Mouse (Mus musculus): ENCODE data around the gene Gpr176. TPM values are rescaled to one million over a fixed set of nuclear protein-coding genes. Genes with fewer than 3 reads are reported as not detected.

Gpr176 gene
- polyA plus RNA-seq, 1 experiment from 2014 or later = 3.6 TPM

DNA sequence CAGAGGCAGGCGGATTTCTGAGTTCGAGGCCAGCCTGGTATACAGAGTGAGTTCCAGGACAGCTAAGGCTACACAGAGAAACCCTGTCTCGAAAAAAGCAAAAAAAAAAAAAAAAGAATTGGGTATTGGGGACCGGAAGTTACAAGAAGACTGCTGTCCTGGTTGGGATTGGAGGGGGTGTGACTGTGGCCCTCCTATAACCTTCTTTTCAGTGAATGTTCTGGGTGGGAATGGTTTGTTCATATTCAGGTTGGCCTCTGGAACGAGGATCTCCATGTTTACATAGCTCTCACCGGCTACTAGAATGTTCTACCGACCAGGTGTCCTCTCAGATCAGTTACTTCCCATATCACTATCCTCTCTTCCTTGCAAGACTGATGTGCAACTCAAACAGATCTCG, 116.1 kb downstream of the Gpr176 start:
- Histone ChIP-seq H3K36me3 (no peaks in the 10 kb centered on the region), H3K9ac (no peak overlapping the region), H3K4me1 (replicated peaks) (peaks cover 6% of the 10 kb centered on the region), H3K27ac (replicated peaks) (no peak overlapping the region), H3K9me3 (0 out of 2 replicates have a peak, but pooled peaks cover 3% of the 10 kb centered on the region), H3K4me2 (peak overlapping the region; percentile 65), H3K27me3 (no peaks in the 10 kb centered on the region), H3K4me3 (peak overlapping the region; percentile 44)
- ATAC-seq (ENCODE audit: low read depth) = no peak
- 73% methylated on average over 8 of the region's 8 CpGs for WGBS

- under 1% methylated on average over 25 of the region's 25 CpGs for whole genome bisulfite sequencing
- H3K27me3 ChIP-seq = no peaks in the 10 kb centered on the region
- no peaks in the 10 kb centered on the region for H3K36me3 ChIP-seq
- H3K4me1 ChIP-seq (replicated peaks) = peaks cover 6% of the 10 kb centered on the region
- H3K4me3 ChIP-seq = peak within 1 kb of the TSS; percentile 44
- peak; percentile 87 for ATAC-seq (ENCODE audit: low read depth)
- H3K9me3 ChIP-seq = 0 out of 2 replicates have a peak, but pooled peaks cover 3% of the 10 kb centered on the region
- no peak within 1 kb of the TSS for H3K27ac ChIP-seq (replicated peaks)
- H3K9ac ChIP-seq = peak within 1 kb of the TSS; percentile 62
- peak within 1 kb of the TSS; percentile 65 for H3K4me2 ChIP-seq
Observed at GRCm38 (mm10) chr2:118256621-118257053, 116.6 kb downstream of the Gpr176 start, which contains the start of gene Fsip1. Gene Fsip1, minus strand, starts transcription at chr2:118256966.

DNA sequence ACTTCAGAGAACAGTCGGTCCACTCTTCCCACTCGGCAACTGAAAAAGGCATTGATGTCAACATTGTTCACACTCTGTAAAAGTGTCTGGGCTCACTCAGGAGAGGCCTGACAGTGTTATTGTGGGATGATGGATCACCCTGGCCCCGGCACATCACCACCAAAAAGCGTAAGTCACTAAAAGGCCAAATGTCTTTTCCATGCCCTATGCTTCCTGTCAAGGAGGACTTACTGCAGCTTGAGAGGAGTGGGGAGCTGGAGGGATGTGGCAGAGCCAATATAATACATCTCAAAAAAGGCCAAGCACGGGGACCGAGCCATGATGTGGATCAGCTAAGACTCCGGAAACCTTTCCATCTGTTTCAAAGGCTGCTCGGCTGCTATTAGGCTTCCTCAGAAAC, 118.7 kb downstream of the Gpr176 start:
- Histone ChIP-seq H3K27me3 (no peaks in the 10 kb centered on the region), H3K36me3 (no peaks in the 10 kb centered on the region), H3K9ac (no peak overlapping the region), H3K4me1 (replicated peaks) (peaks cover 6% of the 10 kb centered on the region), H3K4me2 (no peak overlapping the region), H3K9me3 (0 out of 2 replicates have a peak, but pooled peaks cover 3% of the 10 kb centered on the region), H3K27ac (replicated peaks) (no peak overlapping the region), H3K4me3 (no peak overlapping the region)
- 27% methylated on average over 8 of the region's 8 CpGs for WGBS
- peak; percentile 36; the same call in 1 of the 2 replicates for ATAC-seq (ENCODE audit: low read depth)

GRCm38 (mm10) chr2:118248966-118249365, 124.3 kb downstream of the Gpr176 start:
- Histone ChIP-seq H3K9ac (no peak overlapping the region), H3K27ac (replicated peaks) (no peak overlapping the region), H3K36me3 (no peaks in the 10 kb centered on the region), H3K4me1 (replicated peaks) (no peaks in the 10 kb centered on the region), H3K9me3 (no peaks in the 10 kb centered on the region), H3K27me3 (no peaks in the 10 kb centered on the region), H3K4me2 (no peak overlapping the region), H3K4me3 (no peak overlapping the region)
- no peak for ATAC-seq (ENCODE audit: low read depth)
- WGBS = 81% methylated on average over 12 of the region's 12 CpGs

DNA sequence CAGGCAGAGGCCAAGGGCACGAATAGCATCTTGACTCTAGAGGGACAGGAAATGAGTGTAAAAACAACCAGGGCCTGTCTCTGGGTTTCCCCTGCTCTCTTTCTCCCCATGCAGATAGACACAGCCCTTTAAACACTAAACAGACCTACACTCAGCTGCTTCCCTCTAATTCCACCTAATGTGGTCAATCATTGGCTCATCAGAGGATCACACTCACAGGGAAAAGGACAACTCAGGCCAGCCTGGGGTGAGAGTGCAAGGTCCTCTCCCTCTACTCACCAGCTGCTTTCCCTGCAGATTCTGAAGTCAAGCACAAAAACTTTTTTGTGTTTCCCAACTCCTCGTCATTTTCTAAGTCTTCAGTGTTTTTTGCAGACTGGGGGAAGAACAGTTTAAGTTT, 125.2 kb downstream of the Gpr176 start:
- H3K27me3 ChIP-seq = no peaks in the 10 kb centered on the region
- H3K4me3 ChIP-seq = no peak overlapping the region
- no peak overlapping the region for H3K4me2 ChIP-seq
- H3K4me1 ChIP-seq (replicated peaks) = no peaks in the 10 kb centered on the region
- WGBS = 63% methylated on average over 2 of the region's 2 CpGs
- H3K27ac ChIP-seq (replicated peaks) = no peak overlapping the region
- no peaks in the 10 kb centered on the region for H3K9me3 ChIP-seq
- H3K36me3 ChIP-seq = no peaks in the 10 kb centered on the region
- ATAC-seq (ENCODE audit: low read depth) = no peak
- no peak overlapping the region for H3K9ac ChIP-seq

DNA sequence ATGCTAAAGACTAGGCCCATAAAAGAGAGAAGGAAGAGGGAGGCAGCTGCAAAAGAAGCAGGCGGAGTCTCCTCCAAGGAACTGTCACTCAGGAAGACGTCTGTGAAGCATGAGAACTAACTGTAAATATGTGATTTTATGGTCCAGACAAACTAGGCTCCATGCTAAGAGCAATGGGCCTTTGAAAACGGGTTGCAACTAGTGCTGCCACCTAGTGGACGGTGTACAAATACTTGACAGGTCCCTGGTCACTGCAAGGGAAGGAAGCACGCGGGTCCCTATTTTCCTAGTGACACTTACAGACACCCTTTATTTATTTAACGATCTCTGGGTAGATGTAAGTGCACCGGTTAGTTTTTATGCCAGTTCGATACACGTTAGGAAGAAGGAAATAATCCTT, 127.3 kb downstream of the Gpr176 start:
- H3K36me3 ChIP-seq = no peaks in the 10 kb centered on the region
- H3K27ac ChIP-seq (replicated peaks) = no peak overlapping the region
- ATAC-seq (ENCODE audit: low read depth) = peak; percentile 69
- no peak overlapping the region for H3K9ac ChIP-seq
- no peak overlapping the region for H3K4me2 ChIP-seq
- WGBS = 18% methylated on average over 10 of the region's 10 CpGs
- H3K4me1 ChIP-seq (replicated peaks) = no peaks in the 10 kb centered on the region
- H3K27me3 ChIP-seq = no peaks in the 10 kb centered on the region
- H3K9me3 ChIP-seq = no peaks in the 10 kb centered on the region
- no peak overlapping the region for H3K4me3 ChIP-seq

DNA sequence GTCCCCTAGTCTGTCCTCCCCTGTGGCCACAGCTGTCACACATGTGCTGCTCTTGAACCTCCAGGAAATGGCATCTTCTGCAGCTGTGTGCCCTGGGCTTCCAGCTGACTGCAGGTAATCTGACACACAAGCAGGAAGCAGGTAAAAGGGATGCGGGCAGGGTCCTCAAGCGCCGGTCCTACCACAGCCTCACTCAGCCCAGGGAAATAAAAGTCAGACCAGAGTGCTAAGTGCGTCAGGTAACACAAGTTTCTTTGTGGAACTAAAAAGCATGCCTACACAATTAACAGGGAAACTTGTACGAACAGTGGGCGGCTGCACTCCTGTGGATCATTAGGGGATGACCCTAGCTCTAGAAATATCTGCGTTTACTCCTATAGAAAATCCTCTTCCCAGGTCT, 137.0 kb downstream of the Gpr176 start:
- no peak for ATAC-seq (ENCODE audit: low read depth)
- Histone ChIP-seq H3K9me3 (no peaks in the 10 kb centered on the region), H3K36me3 (no peaks in the 10 kb centered on the region), H3K27me3 (no peaks in the 10 kb centered on the region), H3K4me3 (no peak overlapping the region), H3K9ac (no peak overlapping the region), H3K4me2 (no peak overlapping the region), H3K27ac (replicated peaks) (no peak overlapping the region), H3K4me1 (replicated peaks) (no peaks in the 10 kb centered on the region)
- WGBS = 89% methylated on average over 7 of the region's 7 CpGs

- Histone ChIP-seq H3K4me3 (no peak overlapping the region), H3K27me3 (no peaks in the 10 kb centered on the region), H3K4me1 (replicated peaks) (no peaks in the 10 kb centered on the region), H3K9ac (no peak overlapping the region), H3K27ac (replicated peaks) (no peak overlapping the region), H3K9me3 (no peaks in the 10 kb centered on the region), H3K4me2 (no peak overlapping the region), H3K36me3 (no peaks in the 10 kb centered on the region)
- 83% methylated on average over 3 of the region's 3 CpGs for WGBS
- ATAC-seq (ENCODE audit: low read depth) = no peak
Observed at GRCm38 (mm10) chr2:118235614-118236013, 137.6 kb downstream of the Gpr176 start.

DNA sequence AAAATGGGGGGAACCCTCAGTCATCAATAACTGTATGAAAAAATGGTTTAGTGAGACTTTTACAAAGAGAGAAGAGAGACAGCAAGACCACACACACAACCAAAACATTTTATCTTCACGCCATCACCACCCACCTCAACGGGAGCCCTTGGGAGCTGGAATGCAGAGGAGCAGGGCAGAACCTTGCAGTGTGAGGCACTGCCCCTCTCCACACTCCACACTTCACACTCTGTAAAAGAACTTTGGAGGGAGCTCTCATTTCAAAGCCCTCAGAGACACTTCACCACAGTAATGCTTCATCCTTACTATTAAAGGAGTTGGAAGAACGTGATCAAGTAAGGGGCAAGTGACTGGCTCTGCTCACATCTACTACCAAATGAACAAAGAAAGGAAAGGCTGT, 142.7 kb downstream of the Gpr176 start:
- Histone ChIP-seq H3K27me3 (no peaks in the 10 kb centered on the region), H3K27ac (replicated peaks) (no peak overlapping the region), H3K4me2 (no peak overlapping the region), H3K4me1 (replicated peaks) (no peaks in the 10 kb centered on the region), H3K4me3 (no peak overlapping the region), H3K9me3 (no peaks in the 10 kb centered on the region), H3K36me3 (no peaks in the 10 kb centered on the region), H3K9ac (no peak overlapping the region)
- ATAC-seq (ENCODE audit: low read depth) = no peak
- WGBS = 76% methylated on average over 3 of the region's 3 CpGs

- H3K27ac ChIP-seq (replicated peaks) = no peak overlapping the region
- H3K9me3 ChIP-seq = no peaks in the 10 kb centered on the region
- H3K4me1 ChIP-seq (replicated peaks) = peaks cover 12% of the 10 kb centered on the region
- 70% methylated on average over 4 of the region's 4 CpGs for WGBS
- H3K9ac ChIP-seq = no peak overlapping the region
- ATAC-seq (ENCODE audit: low read depth) = no peak
- no peaks in the 10 kb centered on the region for H3K27me3 ChIP-seq
- H3K4me3 ChIP-seq = no peak overlapping the region
- H3K4me2 ChIP-seq = no peak overlapping the region
- no peaks in the 10 kb centered on the region for H3K36me3 ChIP-seq
Observed at GRCm38 (mm10) chr2:118228486-118229079, 144.6 kb downstream of the Gpr176 start.

Small RNAs within 50 kb of the gene (microRNA-seq; reads per million reads assigned to microRNA genes)
- not detected for gene Gm22800

Other genes starting within 250 kb of the Gpr176 start
- gene Fsip1, start 116.5 kb downstream of the Gpr176 start, polyA plus RNA-seq (2015; fragmentation: Nextera tagmentation; extraction: Ambion mirVana) = 2.0 and 2.7 TPM in 2 replicates
- gene Eif2ak4, start 15.2 kb upstream of the Gpr176 start, polyA plus RNA-seq (2015; fragmentation: Nextera tagmentation; extraction: Ambion mirVana) = 7.7 and 8.0 TPM in 2 replicates
- 367 and 393 TPM in 2 replicates for gene Srp14, start 106.3 kb upstream of the Gpr176 start, polyA plus RNA-seq (2015; fragmentation: Nextera tagmentation; extraction: Ambion mirVana)
- gene Bmf, start 176.3 kb upstream of the Gpr176 start, polyA plus RNA-seq (2015; fragmentation: Nextera tagmentation; extraction: Ambion mirVana) = 3.3 and 4.6 TPM in 2 replicates
- 14.9 and 16.7 TPM in 2 replicates for gene Bub1b, start 224.8 kb upstream of the Gpr176 start, polyA plus RNA-seq (2015; fragmentation: Nextera tagmentation; extraction: Ambion mirVana)

All from neural tube, embryonic 13.5 days (tissue).